Mouse (Mus musculus): ENCODE results near the gene C2. TPM values are rescaled to one million over a fixed set of nuclear protein-coding genes. Genes with fewer than 3 reads are reported as not detected.

C2 gene
- polyA plus RNA-seq, 2 experiments, result 14.1 to 15.6 TPM

GRCm38 (mm10) chr17:34931735-34932098 is 33.7 kb upstream of the C2 start:
- Histone ChIP-seq H3K27ac (no peak overlapping the region), H3K4me3 (ENCODE audit: insufficient read depth in 1 of 2, low read depth in 2 of 2, low read length in 2 of 2) (peak overlapping the region; percentile 61 to 62), H3K36me3 (replicated peaks; ENCODE audit: control insufficient read depth, insufficient read depth, low read depth) (no peaks in the 10 kb centered on the region), H3K4me1 (replicated peaks; ENCODE audit: control insufficient read depth in 2 of 2, insufficient read depth in 2 of 2, low read length in 1 of 2) (peaks cover 2 to 5% of the 10 kb centered on the region in 2 experiments; a peak in 3 of 4 replicates), H3K9ac (replicated peaks) (peak overlapping the region; percentile 58), H3K4me2 (ENCODE audit: low read depth) (peak overlapping the region; percentile 89), H3K27me3 (ENCODE audit: control insufficient read depth, insufficient read depth, low read length) (no peaks in the 10 kb centered on the region), H3K9me3 (ENCODE audit: control insufficient read depth, low read length) (no peaks in the 10 kb centered on the region)
- DNase-seq (ENCODE audit: low read depth in 3 of 3, low spot score in 3 of 3) (no peak), ATAC-seq (ENCODE audit: insufficient read depth) (no peak)
- 18% methylated on average over 14 of the region's 14 CpGs for WGBS (ENCODE audit: insufficient replicate concordance)
- TF ChIP-seq CTCF (IDR thresholded peaks at IDR 0.05; ENCODE audit: low read depth), result no peak
- no peak for TF ChIP-seq EP300 (IDR thresholded peaks at IDR 0.05; ENCODE audit: low read depth)

GRCm38 (mm10) chr17:34931061-34931734 is 33.1 kb upstream of the C2 start, which contains the start of gene Neu1:
Gene Neu1 (plus strand): TSS chr17:34931253.
- peaks cover 2 to 5% of the 10 kb centered on the region in 2 experiments; a peak in 3 of 4 replicates for H3K4me1 ChIP-seq (replicated peaks; ENCODE audit: control insufficient read depth in 2 of 2, insufficient read depth in 2 of 2, low read length in 1 of 2)
- peak; percentile 93 for ATAC-seq (ENCODE audit: insufficient read depth)
- peak within 1 kb of the TSS; percentile 89 for H3K4me2 ChIP-seq (ENCODE audit: low read depth)
- H3K9ac ChIP-seq (replicated peaks), result peak within 1 kb of the TSS; percentile 58
- peak; percentile 86 for TF ChIP-seq CTCF (IDR thresholded peaks at IDR 0.05; ENCODE audit: low read depth)
- no peak for TF ChIP-seq EP300 (IDR thresholded peaks at IDR 0.05; ENCODE audit: low read depth)
- no peaks in the 10 kb centered on the region for H3K36me3 ChIP-seq (replicated peaks; ENCODE audit: control insufficient read depth, insufficient read depth, low read depth)
- peak; percentile 93 to 95 (median 93) for DNase-seq (ENCODE audit: low read depth in 3 of 3, low spot score in 3 of 3)
- H3K27me3 ChIP-seq (ENCODE audit: control insufficient read depth, insufficient read depth, low read length), result no peaks in the 10 kb centered on the region
- no peaks in the 10 kb centered on the region for H3K9me3 ChIP-seq (ENCODE audit: control insufficient read depth, low read length)
- H3K4me3 ChIP-seq (ENCODE audit: insufficient read depth in 1 of 2, low read depth in 2 of 2, low read length in 2 of 2), result peak within 1 kb of the TSS; percentile 61 to 62
- WGBS (ENCODE audit: insufficient replicate concordance), result under 1% methylated on average over 38 of the region's 38 CpGs
- no peak within 1 kb of the TSS for H3K27ac ChIP-seq

GRCm38 (mm10) chr17:34928841-34929240 is 30.8 kb upstream of the C2 start:
- WGBS (ENCODE audit: insufficient replicate concordance), result 58% methylated on average over 4 of the region's 4 CpGs
- Histone ChIP-seq H3K27me3 (ENCODE audit: control insufficient read depth, insufficient read depth, low read length) (no peaks in the 10 kb centered on the region), H3K36me3 (replicated peaks; ENCODE audit: control insufficient read depth, insufficient read depth, low read depth) (no peaks in the 10 kb centered on the region), H3K27ac (no peak overlapping the region), H3K4me2 (ENCODE audit: low read depth) (no peak overlapping the region), H3K9me3 (ENCODE audit: control insufficient read depth, low read length) (no peaks in the 10 kb centered on the region), H3K9ac (replicated peaks) (no peak overlapping the region), H3K4me3 (ENCODE audit: insufficient read depth in 1 of 2, low read depth in 2 of 2, low read length in 2 of 2) (no peak overlapping the region), H3K4me1 (replicated peaks; ENCODE audit: control insufficient read depth in 2 of 2, insufficient read depth in 2 of 2, low read length in 1 of 2) (peaks cover 2 to 5% of the 10 kb centered on the region in 2 experiments; a peak in 3 of 4 replicates)
- DNase-seq (ENCODE audit: low read depth in 3 of 3, low spot score in 3 of 3), result no peak
- ATAC-seq (ENCODE audit: insufficient read depth), result no peak
- no peak for TF ChIP-seq EP300 (IDR thresholded peaks at IDR 0.05; ENCODE audit: low read depth)
- no peak for TF ChIP-seq CTCF (IDR thresholded peaks at IDR 0.05; ENCODE audit: low read depth)

- 75% methylated on average over 18 of the region's 18 CpGs for WGBS (ENCODE audit: insufficient replicate concordance)
- no peaks in the 10 kb centered on the region for H3K27me3 ChIP-seq (ENCODE audit: control insufficient read depth, insufficient read depth, low read length)
- no peak for TF ChIP-seq CTCF (IDR thresholded peaks at IDR 0.05; ENCODE audit: low read depth)
- no peak for TF ChIP-seq EP300 (IDR thresholded peaks at IDR 0.05; ENCODE audit: low read depth)
- H3K27ac ChIP-seq, result no peak overlapping the region
- no peaks in the 10 kb centered on the region for H3K36me3 ChIP-seq (replicated peaks; ENCODE audit: control insufficient read depth, insufficient read depth, low read depth)
- ATAC-seq (ENCODE audit: insufficient read depth) (no peak), DNase-seq (ENCODE audit: low read depth in 3 of 3, low spot score in 3 of 3) (no peak)
- no peak overlapping the region for H3K4me3 ChIP-seq (ENCODE audit: insufficient read depth in 1 of 2, low read depth in 2 of 2, low read length in 2 of 2)
- H3K4me2 ChIP-seq (ENCODE audit: low read depth), result no peak overlapping the region
- peaks cover under 1 to 7% of the 10 kb centered on the region in 2 experiments; a peak in 3 of 4 replicates for H3K4me1 ChIP-seq (replicated peaks; ENCODE audit: control insufficient read depth in 2 of 2, insufficient read depth in 2 of 2, low read length in 1 of 2)
- H3K9me3 ChIP-seq (ENCODE audit: control insufficient read depth, low read length), result no peaks in the 10 kb centered on the region
- H3K9ac ChIP-seq (replicated peaks), result no peak overlapping the region
Measured at GRCm38 (mm10) chr17:34927306-34928019, 29.4 kb upstream of the C2 start.

GRCm38 (mm10) chr17:34924258-34924657 is 26.2 kb upstream of the C2 start:
- DNase-seq (ENCODE audit: low read depth in 3 of 3, low spot score in 3 of 3) (no peak), ATAC-seq (ENCODE audit: insufficient read depth) (no peak)
- H3K4me3 ChIP-seq (ENCODE audit: insufficient read depth in 1 of 2, low read depth in 2 of 2, low read length in 2 of 2), result no peak overlapping the region
- WGBS (ENCODE audit: insufficient replicate concordance), result 74% methylated on average over 5 of the region's 5 CpGs
- no peak overlapping the region for H3K9ac ChIP-seq (replicated peaks)
- H3K27me3 ChIP-seq (ENCODE audit: control insufficient read depth, insufficient read depth, low read length), result no peaks in the 10 kb centered on the region
- no peaks in the 10 kb centered on the region for H3K36me3 ChIP-seq (replicated peaks; ENCODE audit: control insufficient read depth, insufficient read depth, low read depth)
- H3K4me2 ChIP-seq (ENCODE audit: low read depth), result no peak overlapping the region
- no peak overlapping the region for H3K27ac ChIP-seq
- H3K4me1 ChIP-seq (replicated peaks; ENCODE audit: control insufficient read depth in 2 of 2, insufficient read depth in 2 of 2, low read length in 1 of 2), result 0 out of 4 replicates have a peak, but pooled peaks cover 0 to 2% of the 10 kb centered on the region in 2 experiments
- TF ChIP-seq CTCF (IDR thresholded peaks at IDR 0.05; ENCODE audit: low read depth) (no peak), EP300 (IDR thresholded peaks at IDR 0.05; ENCODE audit: low read depth) (no peak)
- H3K9me3 ChIP-seq (ENCODE audit: control insufficient read depth, low read length), result no peaks in the 10 kb centered on the region
